Mouse (Mus musculus) cerebellum, adult 2 months (tissue): ENCODE measurements around the gene Pold1.

ENCODE experiments used
- CTCF ChIP-seq: fragments of 200-500 bp; IDR thresholded peaks from 2 replicates; pipeline ENCODE4 v1.5.1; 2011; ENCODE audit warnings: low read depth, mild to moderate bottlenecking, control low read depth, low read length, moderate library complexity, borderline replicate concordance; ENCODE audit not compliant: insufficient read depth
- POLR2A ChIP-seq: fragments of 200-500 bp; IDR thresholded peaks from 2 replicates; pipeline ENCODE4 v1.6.1; 2011; ENCODE audit warnings: low read length, control low read depth, borderline replicate concordance; ENCODE audit not compliant: insufficient read depth

GRCm38 (mm10) chr7:44598336-44598735 lies 49.7 kb upstream of the Pold1 start:
- TF ChIP-seq CTCF (no peak), POLR2A (no peak)
